Mouse (Mus musculus): ENCODE data around the gene Gm12117.

Gene Gm12117

DNA sequence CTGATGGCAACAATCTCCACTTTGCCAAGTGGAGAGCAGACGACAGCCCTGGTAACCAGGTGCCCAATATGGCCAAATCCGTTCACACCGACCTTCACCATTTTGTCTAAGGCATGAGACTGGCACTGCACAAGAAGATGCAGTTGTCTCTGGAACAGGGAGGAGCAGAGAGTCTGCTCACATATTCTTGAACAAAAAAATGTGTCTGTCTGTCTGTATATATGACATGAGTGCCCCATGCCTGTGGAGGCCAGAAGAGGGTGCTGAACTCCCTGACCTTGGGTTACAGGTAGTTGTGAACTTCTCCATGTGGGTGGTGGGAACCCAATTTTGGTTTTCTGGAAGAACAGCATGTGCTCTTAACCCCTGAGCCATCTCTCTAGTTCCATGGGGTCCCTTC, at the start of gene Gm12117:
Gm12117 (minus strand) TSS at position 101 of the 400 bp plus-strand sequence.
- DNase-seq (ENCODE audit: low spot score in 2 of 2), result no peak

DNA sequence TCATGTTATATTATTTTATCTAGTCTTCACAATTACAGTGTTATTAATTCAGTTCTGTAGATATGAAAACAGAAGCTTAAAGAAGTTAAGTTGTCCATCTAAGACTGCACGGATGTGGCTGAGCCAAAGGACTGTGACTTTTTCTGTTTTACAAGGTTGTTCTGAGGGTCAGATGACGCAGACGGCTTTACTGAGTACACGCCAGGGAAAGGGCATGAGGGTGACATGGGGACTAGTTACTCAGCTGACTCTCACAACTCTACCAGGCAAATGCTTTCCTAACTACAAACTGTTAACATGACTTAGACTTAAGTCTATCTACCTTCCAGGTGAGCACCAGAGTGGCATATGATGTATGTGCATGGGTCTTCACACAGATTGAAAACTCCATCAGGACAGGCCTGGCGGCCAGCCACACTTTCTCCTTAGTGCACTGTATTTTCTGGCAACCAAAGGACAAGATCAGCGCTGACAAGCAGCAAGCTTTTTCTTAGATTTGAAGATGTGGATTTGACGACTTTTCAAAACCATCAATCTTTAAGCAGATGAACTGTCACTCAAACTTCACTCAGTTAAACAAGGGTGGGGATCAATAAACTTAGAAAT, 42.6 kb upstream of the Gm12117 start:
- no peak for DNase-seq (ENCODE audit: low spot score in 2 of 2)

DNA sequence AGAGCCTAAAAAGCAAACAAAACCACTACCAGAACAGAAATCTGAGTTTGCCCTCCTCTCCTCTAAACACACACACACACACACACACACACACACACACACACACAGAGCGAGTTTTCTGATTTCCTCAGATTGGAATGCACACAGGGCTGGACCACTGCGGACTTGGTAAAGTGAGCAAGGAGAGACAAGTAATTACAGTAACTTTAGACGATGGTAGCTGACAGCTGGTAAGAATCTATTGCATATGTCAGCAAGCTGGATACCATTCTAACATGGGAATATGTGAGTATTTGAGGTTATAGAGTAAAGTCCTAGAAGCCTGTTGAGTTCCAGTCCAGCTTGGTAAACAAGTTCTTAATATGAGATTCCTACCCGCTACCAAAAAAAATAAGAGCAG, 33.0 kb upstream of the Gm12117 start:
- DNase-seq (ENCODE audit: low spot score in 2 of 2), result no peak

DNA sequence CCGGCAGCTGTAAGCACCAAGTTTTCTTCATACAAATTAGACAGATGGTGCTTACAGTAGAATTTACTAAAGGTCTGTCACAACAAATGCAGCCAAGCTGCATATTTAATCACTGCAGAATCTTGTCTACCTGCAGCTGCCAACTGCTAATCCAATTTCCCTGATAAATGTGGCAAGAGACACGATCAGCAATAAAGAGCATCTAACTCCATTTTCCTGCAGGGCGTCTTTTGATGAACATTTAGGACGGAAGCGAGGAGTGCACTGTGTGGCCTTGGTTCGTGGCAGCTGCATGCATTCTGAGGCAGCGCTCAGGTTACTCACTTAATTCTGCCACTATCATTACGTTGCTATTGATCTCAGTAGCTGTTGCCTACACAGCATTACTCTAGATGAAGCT, 24.3 kb upstream of the Gm12117 start:
- no peak for DNase-seq (ENCODE audit: low spot score in 2 of 2)

DNA sequence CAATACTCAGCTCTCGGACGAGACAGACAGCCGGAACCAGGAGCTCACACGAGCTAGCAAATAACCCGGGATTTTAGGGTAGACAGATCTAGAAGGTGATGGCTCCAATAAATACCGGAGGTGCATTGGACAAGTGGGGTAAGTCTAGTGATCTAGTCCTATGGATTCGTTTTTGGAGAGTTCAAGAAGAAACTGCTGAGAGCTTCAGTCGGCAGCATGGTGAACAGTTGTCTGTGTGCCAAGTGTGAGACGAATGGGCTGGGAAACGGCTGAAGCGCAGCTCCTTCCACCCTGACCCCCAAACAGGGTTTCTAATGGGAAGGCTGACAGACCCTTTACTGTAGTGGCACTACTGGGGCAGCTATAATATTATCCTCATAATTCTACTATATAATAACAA, 22.8 kb upstream of the Gm12117 start:
- DNase-seq (ENCODE audit: low spot score in 2 of 2), result no peak

DNA sequence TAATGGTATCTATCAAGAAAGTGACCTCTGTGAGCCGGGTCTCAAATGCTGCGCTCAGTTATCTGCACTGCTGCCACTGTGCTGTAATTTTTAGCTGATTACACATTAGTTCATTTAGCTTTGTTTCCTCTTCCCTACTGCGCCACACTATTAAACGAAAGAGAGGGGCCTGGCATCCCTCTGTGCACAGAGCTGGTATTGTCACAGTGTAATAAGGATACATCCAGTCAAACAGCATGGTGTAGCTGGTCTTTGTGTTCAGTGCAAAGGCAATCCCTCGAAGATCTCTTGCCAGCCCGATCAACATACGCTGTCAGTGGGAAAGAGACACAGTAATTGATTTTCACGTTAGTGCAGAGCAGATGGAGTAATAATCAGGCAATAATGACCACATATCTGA, 20.6 kb upstream of the Gm12117 start:
- DNase-seq (ENCODE audit: low spot score in 2 of 2), result no peak

DNA sequence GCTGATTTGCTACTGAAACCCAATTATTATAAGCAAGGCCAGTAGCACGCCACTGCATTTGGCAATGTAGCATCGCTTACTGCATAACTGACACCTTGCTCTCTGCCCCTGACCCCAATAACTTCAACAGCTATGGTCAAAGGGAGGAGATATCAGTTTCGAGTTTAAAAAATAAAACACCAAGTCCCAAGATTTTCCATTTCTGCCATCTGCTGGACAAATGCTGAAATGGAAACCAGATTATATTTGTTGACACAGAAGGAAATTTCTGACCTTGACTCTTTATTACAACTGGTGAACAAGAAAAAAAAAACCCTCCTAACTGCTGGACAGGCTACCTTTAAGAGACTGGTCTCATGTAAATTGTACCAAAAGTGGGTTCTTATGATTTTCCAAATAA, 18.9 kb upstream of the Gm12117 start:
- DNase-seq (ENCODE audit: low spot score in 2 of 2), result no peak

DNA sequence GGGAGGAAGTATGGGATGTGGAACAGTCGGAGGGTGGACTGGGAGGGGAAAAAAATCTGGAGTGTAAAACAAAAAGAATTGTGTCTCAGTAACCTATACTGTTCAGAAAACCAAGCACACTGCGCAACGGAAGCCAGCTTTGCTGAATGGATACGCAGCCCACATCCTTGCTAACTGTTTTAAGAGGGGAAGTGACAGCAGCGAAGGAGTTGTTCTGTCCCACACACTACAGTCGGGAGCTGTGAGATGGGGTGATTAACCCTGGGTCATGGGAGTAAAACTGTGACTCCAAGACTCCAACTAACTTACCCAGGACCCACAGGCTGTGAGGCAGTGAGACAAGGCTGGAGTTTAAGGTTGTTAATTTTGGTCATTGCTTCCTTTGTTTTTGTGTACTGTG, 17.5 kb upstream of the Gm12117 start:
- no peak for DNase-seq (ENCODE audit: low spot score in 2 of 2)

DNA sequence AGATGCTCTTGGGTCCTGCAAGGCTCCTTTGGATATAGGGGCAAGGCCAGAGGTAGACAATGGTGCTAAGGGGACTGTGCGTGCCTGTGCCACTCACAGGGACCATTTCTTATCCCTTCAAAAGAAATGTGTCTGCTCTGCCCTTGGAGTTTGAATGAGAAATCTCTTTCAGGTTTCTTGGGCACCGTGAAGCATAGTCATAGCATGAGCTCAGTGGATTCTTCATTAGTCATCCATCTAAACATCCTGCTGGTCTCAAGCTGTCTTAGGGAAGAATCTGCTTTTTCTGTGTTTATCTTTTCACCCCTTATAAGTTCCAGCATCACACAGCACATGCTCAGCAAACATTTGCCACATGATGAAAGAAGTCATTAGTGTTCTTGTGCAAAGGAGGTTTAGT, 2.0 kb upstream of the Gm12117 start:
- no peak for DNase-seq (ENCODE audit: low spot score in 2 of 2)

DNA sequence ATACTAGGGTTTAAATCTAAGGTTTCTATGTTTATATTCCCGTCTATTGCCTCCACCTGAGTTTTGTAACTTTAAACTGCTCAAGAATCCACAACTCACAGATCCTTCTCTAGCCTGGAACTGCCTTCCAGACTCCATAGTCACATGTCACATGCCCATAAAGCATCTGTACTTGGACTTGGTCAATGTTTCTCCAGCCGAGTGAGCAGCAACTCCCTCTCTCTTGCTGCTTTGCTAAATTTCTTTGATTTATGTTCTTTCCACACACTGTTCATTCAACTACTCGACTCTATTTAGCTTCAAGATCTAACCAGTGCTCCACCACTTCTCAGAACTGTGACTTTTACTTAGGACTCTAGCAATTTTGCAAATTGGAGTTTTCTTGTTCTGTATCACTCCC, 1.7 kb downstream of the Gm12117 start:
- DNase-seq (ENCODE audit: low spot score in 2 of 2), result no peak

DNA sequence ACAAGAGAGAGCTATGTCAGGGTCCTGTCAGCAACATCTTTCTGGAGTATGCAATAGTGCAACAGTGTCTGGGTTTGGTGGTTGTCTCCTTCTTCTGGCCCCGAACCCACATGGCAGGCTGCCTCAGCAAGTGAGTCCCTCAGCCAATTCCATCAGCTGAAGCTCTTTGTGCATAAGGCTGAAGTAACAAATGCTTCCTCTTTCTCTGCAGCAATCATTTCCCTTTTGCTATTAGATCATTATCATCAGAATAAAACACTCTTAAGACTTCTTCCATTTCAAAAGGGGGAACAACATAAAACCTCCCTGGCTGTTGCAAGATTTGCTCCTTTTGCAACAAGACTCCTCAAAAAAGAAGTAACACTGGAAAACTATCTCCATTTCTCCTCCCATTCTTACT, 2.2 kb downstream of the Gm12117 start:
- DNase-seq (ENCODE audit: low spot score in 2 of 2), result no peak

DNA sequence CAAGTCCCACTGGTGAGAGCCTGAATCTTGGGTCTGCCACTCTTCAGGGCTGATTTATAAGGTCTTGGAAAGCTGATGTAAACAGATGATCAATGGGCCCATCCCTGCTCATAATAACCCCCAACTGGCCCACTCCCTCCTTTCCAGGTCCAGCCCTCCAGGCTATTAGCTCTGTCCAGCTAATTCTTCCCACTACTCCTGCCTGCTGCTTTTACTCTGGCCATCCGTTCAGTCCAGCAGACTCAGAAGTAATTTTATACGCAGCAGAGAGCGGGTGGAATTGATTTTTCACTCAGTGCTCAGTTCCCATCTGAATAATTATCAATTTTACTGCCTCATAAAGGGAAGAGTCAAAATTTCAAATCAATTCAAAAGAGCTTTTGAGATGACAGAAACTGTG, 36.2 kb downstream of the Gm12117 start:
- no peak for DNase-seq (ENCODE audit: low spot score in 2 of 2)

DNA sequence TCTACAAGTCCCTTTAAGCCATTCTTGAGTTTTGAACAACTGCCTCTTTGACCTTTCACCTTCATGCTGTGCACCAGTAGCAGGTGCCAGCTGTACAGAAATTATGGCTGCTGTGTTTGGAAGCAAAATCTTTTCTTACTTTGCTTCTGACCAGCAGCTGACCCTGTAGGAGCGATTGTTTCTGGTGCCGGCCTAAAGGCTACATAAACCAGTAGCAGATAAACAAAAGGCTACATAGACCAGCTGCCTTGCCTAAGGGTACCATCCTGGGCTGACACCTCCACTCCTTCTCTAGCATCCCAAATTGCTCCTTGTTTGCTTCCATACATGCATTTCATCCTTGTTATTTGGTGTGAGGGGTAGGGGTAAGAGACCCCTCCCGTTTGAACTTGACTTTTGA, 42.4 kb downstream of the Gm12117 start:
- no peak for DNase-seq (ENCODE audit: low spot score in 2 of 2)

DNA sequence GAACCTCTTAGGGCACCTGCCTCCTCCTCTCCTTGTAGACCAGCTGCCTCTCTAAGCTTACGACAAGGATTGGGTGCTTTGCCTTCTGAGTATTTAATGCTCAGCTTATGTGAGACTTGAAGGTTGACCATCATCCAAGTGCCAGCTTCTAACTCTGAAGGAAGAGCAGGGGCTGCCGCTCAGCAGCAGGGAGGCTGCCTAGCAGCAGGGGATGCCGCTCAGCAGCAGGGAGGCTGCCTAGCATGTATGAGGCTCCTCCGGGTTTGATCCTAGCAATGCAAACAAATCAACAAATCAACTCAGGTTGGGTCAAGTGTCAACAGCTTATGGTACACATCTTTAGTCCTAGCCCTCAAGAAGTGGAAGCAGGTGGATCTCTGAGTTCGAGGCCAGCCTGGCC, 44.5 kb downstream of the Gm12117 start:
- no peak for DNase-seq (ENCODE audit: low spot score in 2 of 2)

DNA sequence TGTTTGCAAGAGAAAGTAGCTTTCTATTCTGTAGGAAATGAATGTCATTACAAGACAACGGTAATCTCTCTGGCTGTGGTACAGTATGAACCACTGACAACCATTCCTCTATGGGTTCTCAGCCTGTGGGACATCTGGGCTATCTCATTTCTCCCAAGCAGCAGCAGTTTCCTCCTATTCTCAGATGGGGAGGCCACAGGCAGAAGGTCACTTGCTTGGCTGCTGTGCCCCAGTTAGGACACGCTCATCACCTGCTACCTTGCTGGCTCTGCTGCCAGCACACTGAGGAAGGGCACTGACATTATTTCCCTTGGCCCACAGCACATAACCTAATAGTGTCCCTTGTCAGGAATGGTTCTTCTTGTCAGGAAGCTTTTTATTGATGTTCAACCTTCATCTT, 48.4 kb downstream of the Gm12117 start:
- DNase-seq (ENCODE audit: low spot score in 2 of 2), result no peak

DNA sequence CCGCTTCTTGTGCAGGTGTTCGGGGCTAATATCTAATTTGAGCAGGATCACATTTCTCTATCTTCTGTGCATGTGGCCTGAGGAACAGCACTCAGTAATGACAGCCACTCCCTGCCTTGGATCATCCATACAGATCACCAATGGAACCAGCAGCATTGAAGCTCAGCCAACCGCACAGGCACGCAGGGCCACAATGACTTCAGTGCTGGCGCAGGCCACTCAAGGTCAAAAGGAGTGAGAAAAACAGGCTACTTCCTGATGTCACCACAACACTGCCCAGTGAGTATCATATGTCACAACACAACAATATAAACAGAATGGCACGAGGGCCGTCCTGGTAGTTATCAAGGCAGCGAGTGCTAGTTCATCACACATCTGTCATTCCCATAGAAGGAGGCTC, 50.0 kb downstream of the Gm12117 start:
- no peak for DNase-seq (ENCODE audit: low spot score in 2 of 2)

All from urinary bladder, adult 18-20 months (tissue).